Mouse (Mus musculus): ENCODE results near the gene Khdc1a. TPM values are rescaled to one million over a fixed set of nuclear protein-coding genes. Genes with fewer than 3 reads are reported as not detected.
"Not testable (repeated sequence)": the region's sequence is repeated elsewhere in the genome, so short reads cannot be mapped to it uniquely, and the experiment has no call there.

Khdc1a gene
- polyA plus RNA-seq, 1 experiment = not detected

- Histone ChIP-seq H3K79me2 (ENCODE audit: control insufficient read depth, insufficient read depth) (no peaks in the 10 kb centered on the region), H3K79me3 (ENCODE audit: low read depth) (no peaks in the 10 kb centered on the region), H3K36me3 (ENCODE audit: control insufficient read depth, insufficient read depth) (no peaks in the 10 kb centered on the region), H3K4me3 (ENCODE audit: insufficient read depth, poor library complexity, severe bottlenecking) (no peak overlapping the region), H3K27me3 (ENCODE audit: control insufficient read depth, insufficient read depth, insufficient read length) (no peaks in the 10 kb centered on the region), H3ac (ENCODE audit: control insufficient read depth, insufficient read length, low read depth) (no peak overlapping the region)
- no peak for TF ChIP-seq CTCF (IDR thresholded peaks at IDR 0.05; ENCODE audit: control insufficient read depth, insufficient read depth, insufficient read length)
Observed at GRCm38 (mm10) chr1:21340745-21341144, 8.7 kb upstream of the Khdc1a start.

GRCm38 (mm10) chr1:21344253-21344652 is 5.2 kb upstream of the Khdc1a start:
- no peaks in the 10 kb centered on the region for H3K27me3 ChIP-seq (ENCODE audit: control insufficient read depth, insufficient read depth, insufficient read length)
- H3K4me3 ChIP-seq (ENCODE audit: insufficient read depth, poor library complexity, severe bottlenecking) = no peak overlapping the region
- no peaks in the 10 kb centered on the region for H3K79me3 ChIP-seq (ENCODE audit: low read depth)
- H3K36me3 ChIP-seq (ENCODE audit: control insufficient read depth, insufficient read depth) = no peaks in the 10 kb centered on the region
- no peak for TF ChIP-seq CEBPB (IDR thresholded peaks at IDR 0.05; ENCODE audit: low read depth)
- TF ChIP-seq MAX (IDR thresholded peaks at IDR 0.05) = no peak
- TF ChIP-seq CTCF (IDR thresholded peaks at IDR 0.05; ENCODE audit: control insufficient read depth, insufficient read depth, insufficient read length) = no peak
- TF ChIP-seq USF1 (IDR thresholded peaks at IDR 0.05; ENCODE audit: low read depth) = no peak
- TF ChIP-seq MYOD1 (IDR thresholded peaks at IDR 0.05; ENCODE audit: control insufficient read depth, insufficient read length, low read depth) = no peak
- TF ChIP-seq FOSL1 (IDR thresholded peaks at IDR 0.05; ENCODE audit: insufficient read depth, low read length, poor library complexity, severe bottlenecking) = no peak
- no peak for TF ChIP-seq MYOG (IDR thresholded peaks at IDR 0.05; ENCODE audit: control insufficient read depth, extremely low read depth, insufficient read length)
- H3K79me2 ChIP-seq (ENCODE audit: control insufficient read depth, insufficient read depth) = no peaks in the 10 kb centered on the region
- no peak overlapping the region for H3ac ChIP-seq (ENCODE audit: control insufficient read depth, insufficient read length, low read depth)

GRCm38 (mm10) chr1:21344752-21345151 is 4.7 kb upstream of the Khdc1a start:
- H3K79me2 ChIP-seq (ENCODE audit: control insufficient read depth, insufficient read depth); H3K27me3 ChIP-seq (ENCODE audit: control insufficient read depth, insufficient read depth, insufficient read length); H3ac ChIP-seq (ENCODE audit: control insufficient read depth, insufficient read length, low read depth); H3K36me3 ChIP-seq (ENCODE audit: control insufficient read depth, insufficient read depth); H3K4me3 ChIP-seq (ENCODE audit: insufficient read depth, poor library complexity, severe bottlenecking); H3K79me3 ChIP-seq (ENCODE audit: low read depth): not testable (repeated sequence)

GRCm38 (mm10) chr1:21368031-21368430 is 18.6 kb downstream of the Khdc1a start, which contains the start of gene Khdc1c:
Gene Khdc1c, plus strand, starts transcription at chr1:21368331.
- H3K4me3 ChIP-seq (ENCODE audit: insufficient read depth, poor library complexity, severe bottlenecking) = not testable (repeated sequence)

GRCm38 (mm10) chr1:21383256-21383655 is 33.8 kb downstream of the Khdc1a start, which contains the start of gene Khdc1b:
Gene Khdc1b, plus strand, starts transcription at chr1:21383556.
- no peak within 1 kb of the TSS for H3K4me3 ChIP-seq (ENCODE audit: insufficient read depth, poor library complexity, severe bottlenecking)
- H3K79me3 ChIP-seq (ENCODE audit: low read depth) = no peaks in the 10 kb centered on the region
- TF ChIP-seq MAX (IDR thresholded peaks at IDR 0.05) = no peak
- TF ChIP-seq MYOD1 (IDR thresholded peaks at IDR 0.05; ENCODE audit: control insufficient read depth, insufficient read length, low read depth) = no peak
- no peak for TF ChIP-seq FOSL1 (IDR thresholded peaks at IDR 0.05; ENCODE audit: insufficient read depth, low read length, poor library complexity, severe bottlenecking)
- TF ChIP-seq USF1 (IDR thresholded peaks at IDR 0.05; ENCODE audit: low read depth) = no peak
- no peak for TF ChIP-seq CTCF (IDR thresholded peaks at IDR 0.05; ENCODE audit: control insufficient read depth, insufficient read depth, insufficient read length)
- TF ChIP-seq MYOG (IDR thresholded peaks at IDR 0.05; ENCODE audit: control insufficient read depth, extremely low read depth, insufficient read length) = no peak
- H3ac ChIP-seq (ENCODE audit: control insufficient read depth, insufficient read length, low read depth) = no peak within 1 kb of the TSS
- H3K36me3 ChIP-seq (ENCODE audit: control insufficient read depth, insufficient read depth) = no peaks in the 10 kb centered on the region
- no peaks in the 10 kb centered on the region for H3K27me3 ChIP-seq (ENCODE audit: control insufficient read depth, insufficient read depth, insufficient read length)
- no peaks in the 10 kb centered on the region for H3K79me2 ChIP-seq (ENCODE audit: control insufficient read depth, insufficient read depth)

More at GRCm38 (mm10) chr1:21368031-21368430, 18.6 kb downstream of the Khdc1a start, which contains the start of gene Khdc1c:
- not testable (repeated sequence) for H3K79me2 ChIP-seq (ENCODE audit: control insufficient read depth, insufficient read depth); H3K79me3 ChIP-seq (ENCODE audit: low read depth); H3K27me3 ChIP-seq (ENCODE audit: control insufficient read depth, insufficient read depth, insufficient read length); H3K36me3 ChIP-seq (ENCODE audit: control insufficient read depth, insufficient read depth); H3ac ChIP-seq (ENCODE audit: control insufficient read depth, insufficient read length, low read depth)

- no peaks in the 10 kb centered on the region for H3K36me3 ChIP-seq (ENCODE audit: control insufficient read depth, insufficient read depth)
- no peak overlapping the region for H3ac ChIP-seq (ENCODE audit: control insufficient read depth, insufficient read length, low read depth)
- H3K27me3 ChIP-seq (ENCODE audit: control insufficient read depth, insufficient read depth, insufficient read length) = no peaks in the 10 kb centered on the region
- TF ChIP-seq MYOD1 (IDR thresholded peaks at IDR 0.05; ENCODE audit: control insufficient read depth, insufficient read length, low read depth) (no peak), MAX (IDR thresholded peaks at IDR 0.05) (no peak), CTCF (IDR thresholded peaks at IDR 0.05; ENCODE audit: control insufficient read depth, insufficient read depth, insufficient read length) (no peak), USF1 (IDR thresholded peaks at IDR 0.05; ENCODE audit: low read depth) (no peak), MYOG (IDR thresholded peaks at IDR 0.05; ENCODE audit: control insufficient read depth, extremely low read depth, insufficient read length) (no peak), CEBPB (IDR thresholded peaks at IDR 0.05; ENCODE audit: low read depth) (no peak), FOSL1 (IDR thresholded peaks at IDR 0.05; ENCODE audit: insufficient read depth, low read length, poor library complexity, severe bottlenecking) (no peak)
- no peak overlapping the region for H3K4me3 ChIP-seq (ENCODE audit: insufficient read depth, poor library complexity, severe bottlenecking)
- H3K79me2 ChIP-seq (ENCODE audit: control insufficient read depth, insufficient read depth) = no peaks in the 10 kb centered on the region
- H3K79me3 ChIP-seq (ENCODE audit: low read depth) = no peaks in the 10 kb centered on the region
Observed at GRCm38 (mm10) chr1:21391138-21391671, 41.8 kb downstream of the Khdc1a start.

Other genes with a start within 250 kb of the Khdc1a start
- gene Tmem14a, start 131.1 kb upstream of the Khdc1a start, polyA plus RNA-seq (2012; fragmentation: generic; extraction: Trizol) = 0.87 TPM
- gene Gsta3, start 109.1 kb upstream of the Khdc1a start, polyA plus RNA-seq (2012; fragmentation: generic; extraction: Trizol) = not detected
- gene Khdc1c, start 18.7 kb downstream of the Khdc1a start, polyA plus RNA-seq (2012; fragmentation: generic; extraction: Trizol) = not detected
- not detected for gene Khdc1b, start 33.9 kb downstream of the Khdc1a start, polyA plus RNA-seq (2012; fragmentation: generic; extraction: Trizol)

Data from C2C12 (cell line).